Mouse (Mus musculus) MEL (cell line): Measurements from ENCODE around the gene Hoxd11.

Source experiments
- BHLHE40 ChIP-seq: IDR thresholded peaks from 2 replicates; pipeline ENCODE4 v1.6.1; 2012; ENCODE audit warnings: low read depth, mild to moderate bottlenecking, inconsistent platforms, low read length, improper control_type of control experiment, borderline replicate concordance
- CHD2 ChIP-seq: IDR thresholded peaks from 2 replicates; pipeline ENCODE4 v1.6.1; 2011; ENCODE audit warnings: low read length, improper control_type of control experiment
- CTCF ChIP-seq, 3 experiments: IDR thresholded peaks in 2 of 3; conservative IDR thresholded peaks in 1 of 3; 2 replicates each; pipeline ENCODE4 v1.5.1; 2011 to 2012; ENCODE audit warnings: low read length in 3 of 3, low read depth in 2 of 3, mild to moderate bottlenecking in 2 of 3, improper control_type of control experiment in 1 of 3, inconsistent platforms in 1 of 3, mixed read lengths in 1 of 3, moderate library complexity in 1 of 3; ENCODE audit not compliant: control insufficient read depth in 1 of 3, insufficient read depth in 1 of 3, poor library complexity in 1 of 3, severe bottlenecking in 1 of 3
- EP300 ChIP-seq, 2 experiments: IDR thresholded peaks; 2 replicates each; pipeline ENCODE4 v1.6.1; 2011; ENCODE audit warnings: improper control_type of control experiment in 2 of 2, low read length in 2 of 2, low read depth in 1 of 2, mild to moderate bottlenecking in 1 of 2
- HCFC1 ChIP-seq: IDR thresholded peaks from 2 replicates; pipeline ENCODE4 v1.6.1; 2012; ENCODE audit warnings: low read depth, mild to moderate bottlenecking, inconsistent platforms, low read length, improper control_type of control experiment, moderate library complexity
- MAX ChIP-seq: IDR thresholded peaks from 2 replicates; pipeline ENCODE4 v1.6.1; 2011; ENCODE audit warnings: low read length, improper control_type of control experiment
- MEF2A ChIP-seq: IDR thresholded peaks from 2 replicates; pipeline ENCODE4 v1.6.1; 2014; ENCODE audit warnings: low read depth, mild to moderate bottlenecking, inconsistent platforms, low read length, improper control_type of control experiment; ENCODE audit not compliant: poor library complexity, insufficient replicate concordance, severe bottlenecking; ENCODE audit errors: extremely low read depth
- MXI1 ChIP-seq: IDR thresholded peaks from 2 replicates; pipeline ENCODE4 v1.6.1; 2011; ENCODE audit warnings: mild to moderate bottlenecking, low read depth, low read length, improper control_type of control experiment
- POLR2A ChIP-seq, 2 experiments: IDR thresholded peaks; 2 replicates each; pipeline ENCODE4 v1.6.1; 2011 to 2012; ENCODE audit warnings: low read length in 2 of 2, mild to moderate bottlenecking in 2 of 2, control low read depth in 1 of 2, improper control_type of control experiment in 1 of 2, low read depth in 1 of 2, moderate library complexity in 1 of 2; ENCODE audit not compliant: control insufficient read depth in 1 of 2, insufficient read depth in 1 of 2, poor library complexity in 1 of 2
- RAD21 ChIP-seq: IDR thresholded peaks from 2 replicates; pipeline ENCODE4 v1.6.1; 2011; ENCODE audit warnings: mild to moderate bottlenecking, low read depth, low read length, improper control_type of control experiment
- SMC3 ChIP-seq: IDR thresholded peaks from 2 replicates; pipeline ENCODE4 v1.6.1; 2011; ENCODE audit warnings: low read depth, low read length, improper control_type of control experiment
- USF1 ChIP-seq: IDR thresholded peaks from 2 replicates; pipeline ENCODE4 v1.6.1; 2014; ENCODE audit warnings: low read depth, mild to moderate bottlenecking, inconsistent platforms, low read length, improper control_type of control experiment, moderate library complexity
- ZC3H11A ChIP-seq: IDR thresholded peaks from 2 replicates; pipeline ENCODE4 v1.6.1; 2012; ENCODE audit warnings: low read depth, mild to moderate bottlenecking, inconsistent platforms, low read length, improper control_type of control experiment

DNA sequence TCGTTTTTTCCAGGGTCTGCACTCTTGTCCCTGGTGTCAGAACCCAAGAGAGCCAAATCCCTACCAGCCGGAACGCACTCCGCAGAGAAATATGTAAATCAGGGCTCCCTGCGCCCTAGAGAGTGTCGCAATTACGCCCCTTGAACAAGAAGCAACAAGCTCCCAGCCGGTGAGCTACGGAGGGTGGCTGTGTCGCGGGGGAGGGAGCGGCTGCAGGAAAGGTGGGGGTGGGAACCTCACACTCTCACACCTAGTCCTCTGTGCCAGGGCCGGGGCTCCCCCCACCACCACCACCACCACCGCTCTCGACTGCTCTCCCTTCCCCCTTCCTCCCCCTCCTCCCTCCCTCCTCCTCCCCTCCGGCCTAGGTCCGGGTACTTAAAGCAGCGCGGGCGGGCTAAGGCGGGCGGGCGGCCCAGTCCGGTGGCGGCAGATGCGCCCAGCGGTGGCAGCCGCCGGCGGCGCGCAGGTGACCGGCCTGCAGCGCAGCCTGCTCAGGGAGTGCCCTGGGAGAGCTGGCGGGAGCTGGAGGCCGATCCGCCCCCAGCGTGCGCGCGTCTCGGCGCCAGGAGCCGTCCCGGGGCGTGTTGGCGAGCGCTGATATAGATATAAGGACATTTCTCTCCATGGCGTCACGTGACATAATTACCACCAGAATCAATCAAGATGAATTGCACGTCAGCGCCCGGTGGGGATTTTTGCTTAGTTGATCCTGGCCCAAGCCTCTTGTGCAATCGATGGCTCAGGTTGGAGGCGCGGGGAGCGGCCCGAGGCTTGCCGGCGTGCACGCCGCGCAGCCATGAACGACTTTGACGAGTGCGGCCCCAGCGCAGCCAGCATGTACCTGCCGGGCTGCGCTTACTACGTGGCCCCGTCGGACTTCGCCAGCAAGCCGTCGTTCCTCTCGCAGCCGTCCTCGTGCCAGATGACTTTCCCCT, 2.5 kb downstream of the Hoxd11 start:
- TF ChIP-seq POLR2A (IDR thresholded peaks at IDR 0.05; ENCODE audit: control insufficient read depth in 1 of 2, insufficient read depth in 1 of 2, low read depth in 1 of 2, low read length in 2 of 2, poor library complexity in 1 of 2) (no peak), CHD2 (no peak), USF1 (no peak), CTCF (IDR thresholded peaks at IDR 0.05 in 2 of 3, conservative IDR thresholded peaks at IDR 0.05 in 1 of 3; ENCODE audit: control insufficient read depth in 1 of 3, insufficient read depth in 1 of 3, low read depth in 2 of 3, low read length in 3 of 3, poor library complexity in 1 of 3, severe bottlenecking in 1 of 3) (no peak), RAD21 (no peak), EP300 (IDR thresholded peaks at IDR 0.05; ENCODE audit: low read depth in 1 of 2, low read length in 2 of 2) (no peak), MXI1 (no peak), BHLHE40 (no peak), SMC3 (no peak), HCFC1 (no peak), MEF2A (no peak), ZC3H11A (no peak), MAX (no peak)
